Mouse (Mus musculus): Measurements from ENCODE around the gene Sbk3. TPM values are rescaled to one million over a fixed set of nuclear protein-coding genes. Genes with fewer than 3 reads are reported as not detected.

Sbk3 gene
- polyA plus RNA-seq, 1 experiment from 2014 or later: not detected

DNA sequence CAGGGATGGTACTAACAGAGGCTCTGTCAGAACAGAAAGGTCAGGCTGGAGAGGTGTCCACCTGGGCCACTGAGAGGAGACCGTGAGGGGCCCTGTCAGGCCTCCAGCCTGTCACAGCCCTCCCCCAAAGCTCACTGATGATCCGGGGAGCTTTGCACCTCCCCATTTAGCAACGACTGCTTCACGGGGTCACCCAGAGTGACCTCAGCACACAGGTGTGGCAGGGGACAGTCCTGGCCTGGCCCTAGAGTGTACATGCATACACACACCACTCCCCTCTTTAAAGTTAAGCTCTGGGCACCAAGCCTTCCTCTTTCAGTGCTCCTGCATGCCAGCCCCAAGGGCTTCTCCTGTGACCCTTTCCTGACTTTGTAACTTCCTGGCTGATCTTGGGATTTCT is 4.5 kb upstream of the Sbk3 start:
- H3K27me3 ChIP-seq (ENCODE audit: control insufficient read depth, insufficient read depth, low read length): no peaks in the 10 kb centered on the region
- 0 out of 2 replicates have a peak, but pooled peaks have one; percentile 46 for ATAC-seq (ENCODE audit: low FRiP score, low TSS enrichment)
- H3K36me3 ChIP-seq (ENCODE audit: control insufficient read depth, insufficient read depth, low read length): no peaks in the 10 kb centered on the region
- no peak overlapping the region for H3K9ac ChIP-seq (ENCODE audit: low read length)
- WGBS: 47% methylated on average over 4 of the region's 4 CpGs
- no peak for DNase-seq (ENCODE audit: low spot score)
- H3K4me3 ChIP-seq (ENCODE audit: low read depth, low read length): no peak overlapping the region
- no peak overlapping the region for H3K27ac ChIP-seq (replicated peaks)
- TF ChIP-seq CTCF (IDR thresholded peaks at IDR 0.05; ENCODE audit: low read depth) (no peak), EP300 (optimal IDR thresholded peaks at IDR 0.05) (no peak)
- no peak overlapping the region for H3K4me2 ChIP-seq (replicated peaks; ENCODE audit: low read depth)
- no peaks in the 10 kb centered on the region for H3K9me3 ChIP-seq (ENCODE audit: control insufficient read depth, low read length)
- no peaks in the 10 kb centered on the region for H3K4me1 ChIP-seq (replicated peaks; ENCODE audit: control insufficient read depth, insufficient read depth)

DNA sequence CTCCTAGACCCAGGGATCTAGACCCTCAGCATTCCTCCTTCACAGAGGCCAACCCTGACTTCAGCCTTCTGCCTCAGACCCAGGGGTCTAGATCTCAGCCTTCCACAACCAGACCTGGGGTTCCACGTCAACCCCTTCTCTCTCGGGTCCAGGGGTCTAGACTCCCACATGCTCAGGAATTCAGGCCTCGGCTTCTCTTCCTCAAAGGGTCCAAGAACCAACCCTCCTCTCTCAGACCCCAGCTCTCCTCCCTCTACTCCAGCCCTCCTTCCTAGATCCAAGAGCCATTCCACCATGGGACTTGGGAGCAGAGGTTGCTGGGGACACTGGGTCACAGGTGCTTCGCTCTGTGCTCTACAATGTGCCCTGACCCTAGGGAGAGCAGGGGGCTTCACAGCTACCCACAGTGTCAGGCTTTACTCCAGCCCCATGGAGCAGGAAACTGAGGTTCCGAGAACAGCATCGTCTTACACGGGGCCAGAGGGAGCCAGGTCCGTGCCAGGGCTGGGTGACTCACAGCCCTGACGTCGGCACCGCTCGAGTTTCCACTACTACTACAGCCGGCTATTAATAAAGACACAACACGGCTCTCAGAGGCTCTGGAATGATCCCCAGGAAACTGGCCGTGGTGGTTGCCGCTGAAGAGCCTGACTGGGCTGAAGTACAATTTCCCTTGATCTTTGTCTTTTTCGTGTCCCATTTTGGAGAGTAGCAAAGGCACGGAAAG is 1.5 kb upstream of the Sbk3 start:
- no peaks in the 10 kb centered on the region for H3K9me3 ChIP-seq (ENCODE audit: control insufficient read depth, low read length)
- no peaks in the 10 kb centered on the region for H3K27me3 ChIP-seq (ENCODE audit: control insufficient read depth, insufficient read depth, low read length)
- H3K4me2 ChIP-seq (replicated peaks; ENCODE audit: low read depth): no peak overlapping the region
- H3K4me1 ChIP-seq (replicated peaks; ENCODE audit: control insufficient read depth, insufficient read depth): no peaks in the 10 kb centered on the region
- ATAC-seq (ENCODE audit: low FRiP score, low TSS enrichment): peak; percentile 65; the same call in 1 of the 2 replicates
- H3K9ac ChIP-seq (ENCODE audit: low read length): no peak overlapping the region
- no peak overlapping the region for H3K27ac ChIP-seq (replicated peaks)
- TF ChIP-seq EP300 (optimal IDR thresholded peaks at IDR 0.05): no peak
- no peak for TF ChIP-seq CTCF (IDR thresholded peaks at IDR 0.05; ENCODE audit: low read depth)
- H3K36me3 ChIP-seq (ENCODE audit: control insufficient read depth, insufficient read depth, low read length): no peaks in the 10 kb centered on the region
- H3K4me3 ChIP-seq (ENCODE audit: low read depth, low read length): no peak overlapping the region
- 63% methylated on average over 18 of the region's 18 CpGs for WGBS
- peak; percentile 32 for DNase-seq (ENCODE audit: low spot score)

DNA sequence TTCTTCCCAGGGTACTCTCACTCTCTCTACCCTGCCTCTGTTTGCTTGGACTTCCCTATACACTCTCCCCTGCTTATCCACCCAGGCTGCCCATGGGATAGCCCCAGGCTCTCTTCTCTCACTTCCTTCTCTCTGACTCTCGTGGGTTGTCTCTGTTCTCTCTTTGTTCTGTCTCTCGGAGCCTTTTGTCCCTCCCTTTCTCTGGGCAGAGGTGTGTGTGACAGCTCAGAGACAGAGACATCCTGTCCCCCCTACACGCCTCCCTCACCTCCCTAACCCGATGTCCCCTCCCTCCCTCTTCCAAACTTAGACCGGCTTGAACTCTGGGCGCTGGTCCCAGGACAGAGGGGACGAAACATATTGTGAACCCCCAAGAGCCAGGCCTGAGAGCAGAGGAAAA is 742 bp upstream of the Sbk3 start:
- WGBS: 25% methylated on average over 7 of the region's 7 CpGs
- Histone ChIP-seq H3K9ac (ENCODE audit: low read length) (no peak overlapping the region), H3K4me2 (replicated peaks; ENCODE audit: low read depth) (no peak overlapping the region), H3K9me3 (ENCODE audit: control insufficient read depth, low read length) (no peaks in the 10 kb centered on the region), H3K36me3 (ENCODE audit: control insufficient read depth, insufficient read depth, low read length) (no peaks in the 10 kb centered on the region), H3K27me3 (ENCODE audit: control insufficient read depth, insufficient read depth, low read length) (no peaks in the 10 kb centered on the region), H3K4me3 (ENCODE audit: low read depth, low read length) (no peak overlapping the region), H3K27ac (replicated peaks) (no peak overlapping the region), H3K4me1 (replicated peaks; ENCODE audit: control insufficient read depth, insufficient read depth) (no peaks in the 10 kb centered on the region)
- TF ChIP-seq CTCF (IDR thresholded peaks at IDR 0.05; ENCODE audit: low read depth) (no peak), EP300 (optimal IDR thresholded peaks at IDR 0.05) (no peak)
- no peak for DNase-seq (ENCODE audit: low spot score)
- ATAC-seq (ENCODE audit: low FRiP score, low TSS enrichment): no peak

DNA sequence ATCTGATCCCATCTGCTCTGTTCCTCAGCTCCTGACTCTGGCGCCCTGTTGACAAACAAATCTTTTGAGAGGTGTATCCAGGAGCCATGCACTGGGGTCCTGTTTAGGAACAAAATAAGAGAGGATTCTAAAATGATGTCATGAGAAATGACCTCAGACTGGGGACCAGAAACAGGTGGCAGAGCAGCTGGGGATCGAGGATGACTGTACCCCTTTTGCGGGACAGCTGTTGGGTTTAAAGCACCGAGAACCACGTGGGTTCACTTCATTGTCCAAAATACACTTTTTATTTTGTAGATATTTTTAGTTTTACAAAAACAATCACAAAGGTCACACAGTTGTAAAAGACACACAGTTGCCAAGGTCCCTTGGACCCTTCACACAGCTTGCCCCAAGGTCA is 6.0 kb downstream of the Sbk3 start:
- H3K4me3 ChIP-seq (ENCODE audit: low read depth, low read length): no peak overlapping the region
- H3K27ac ChIP-seq (replicated peaks): no peak overlapping the region
- no peaks in the 10 kb centered on the region for H3K9me3 ChIP-seq (ENCODE audit: control insufficient read depth, low read length)
- ATAC-seq (ENCODE audit: low FRiP score, low TSS enrichment) (no peak), DNase-seq (ENCODE audit: low spot score) (no peak)
- no peaks in the 10 kb centered on the region for H3K27me3 ChIP-seq (ENCODE audit: control insufficient read depth, insufficient read depth, low read length)
- WGBS: 80% methylated on average over 5 of the region's 5 CpGs
- H3K36me3 ChIP-seq (ENCODE audit: control insufficient read depth, insufficient read depth, low read length): no peaks in the 10 kb centered on the region
- H3K4me2 ChIP-seq (replicated peaks; ENCODE audit: low read depth): no peak overlapping the region
- H3K9ac ChIP-seq (ENCODE audit: low read length): no peak overlapping the region
- H3K4me1 ChIP-seq (replicated peaks; ENCODE audit: control insufficient read depth, insufficient read depth): peaks cover 4% of the 10 kb centered on the region; the same call in 1 of the 2 replicates
- TF ChIP-seq EP300 (optimal IDR thresholded peaks at IDR 0.05): no peak
- no peak for TF ChIP-seq CTCF (IDR thresholded peaks at IDR 0.05; ENCODE audit: low read depth)

DNA sequence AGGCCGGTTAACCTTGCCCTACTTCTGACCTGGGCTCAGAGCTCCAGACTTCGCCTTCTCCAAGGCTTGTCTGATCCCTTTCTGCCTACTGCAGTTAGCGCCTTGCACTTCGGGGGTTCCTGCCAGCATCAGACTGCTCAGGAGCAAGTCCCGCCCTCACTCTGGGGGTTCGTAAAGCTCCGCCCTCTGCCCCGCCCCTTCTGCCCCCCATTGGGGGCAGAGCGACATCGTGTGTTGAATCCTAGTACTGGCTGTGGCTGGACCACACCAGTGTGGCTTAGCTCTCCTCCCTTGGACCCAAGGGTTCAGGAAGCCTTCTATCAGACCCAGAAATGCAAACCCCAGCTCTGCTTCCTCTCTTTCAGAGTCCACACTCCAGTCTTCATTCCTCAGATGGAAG is 6.7 kb downstream of the Sbk3 start, which contains the start of gene Sbk2:
Sbk2 (minus strand) TSS at position 135 of the 400 bp plus-strand sequence.
- Histone ChIP-seq H3K27me3 (ENCODE audit: control insufficient read depth, insufficient read depth, low read length) (no peaks in the 10 kb centered on the region), H3K4me2 (replicated peaks; ENCODE audit: low read depth) (peak within 1 kb of the TSS; percentile 31; the same call in 1 of the 2 replicates), H3K9me3 (ENCODE audit: control insufficient read depth, low read length) (no peaks in the 10 kb centered on the region), H3K27ac (replicated peaks) (no peak within 1 kb of the TSS), H3K36me3 (ENCODE audit: control insufficient read depth, insufficient read depth, low read length) (no peaks in the 10 kb centered on the region), H3K4me3 (ENCODE audit: low read depth, low read length) (no peak within 1 kb of the TSS), H3K9ac (ENCODE audit: low read length) (0 out of 2 replicates have a peak within 1 kb of the TSS, but pooled peaks have one; percentile 8), H3K4me1 (replicated peaks; ENCODE audit: control insufficient read depth, insufficient read depth) (peaks cover 4% of the 10 kb centered on the region; the same call in 1 of the 2 replicates)
- WGBS: 3% methylated on average over 10 of the region's 10 CpGs
- TF ChIP-seq EP300 (optimal IDR thresholded peaks at IDR 0.05) (no peak), CTCF (IDR thresholded peaks at IDR 0.05; ENCODE audit: low read depth) (peak; percentile 89)
- peak; percentile 94 for ATAC-seq (ENCODE audit: low FRiP score, low TSS enrichment)
- peak; percentile 86 for DNase-seq (ENCODE audit: low spot score)

DNA sequence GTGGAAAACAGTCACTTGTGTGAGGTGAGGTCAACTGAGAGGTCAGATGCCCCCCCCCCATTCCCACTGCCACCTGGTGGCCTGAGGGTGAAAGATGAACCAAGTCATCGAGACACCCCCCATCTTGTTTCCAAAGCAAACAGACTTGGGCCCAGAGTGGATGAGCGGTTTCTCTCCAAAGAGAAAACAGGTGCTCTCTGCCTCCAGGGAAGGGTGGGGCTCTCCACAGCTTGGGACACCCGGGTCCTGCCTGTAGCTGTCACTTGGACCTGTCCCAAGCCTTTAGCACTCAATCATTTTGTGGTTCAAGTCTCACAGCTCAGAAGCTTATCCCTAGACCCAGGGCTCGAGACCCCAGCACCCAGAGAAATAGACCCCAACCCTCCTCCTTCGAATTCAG is 7.4 kb downstream of the Sbk3 start:
- Histone ChIP-seq H3K9me3 (ENCODE audit: control insufficient read depth, low read length) (no peaks in the 10 kb centered on the region), H3K4me2 (replicated peaks; ENCODE audit: low read depth) (no peak overlapping the region), H3K9ac (ENCODE audit: low read length) (no peak overlapping the region), H3K27ac (replicated peaks) (no peak overlapping the region), H3K27me3 (ENCODE audit: control insufficient read depth, insufficient read depth, low read length) (no peaks in the 10 kb centered on the region), H3K4me3 (ENCODE audit: low read depth, low read length) (no peak overlapping the region), H3K36me3 (ENCODE audit: control insufficient read depth, insufficient read depth, low read length) (no peaks in the 10 kb centered on the region), H3K4me1 (replicated peaks; ENCODE audit: control insufficient read depth, insufficient read depth) (peaks cover 4% of the 10 kb centered on the region; the same call in 1 of the 2 replicates)
- no peak for TF ChIP-seq EP300 (optimal IDR thresholded peaks at IDR 0.05)
- peak; percentile 30; the same call in 1 of the 2 replicates for TF ChIP-seq CTCF (IDR thresholded peaks at IDR 0.05; ENCODE audit: low read depth)
- 51% methylated on average over 5 of the region's 5 CpGs for WGBS
- no peak for ATAC-seq (ENCODE audit: low FRiP score, low TSS enrichment)
- no peak for DNase-seq (ENCODE audit: low spot score)
